Mouse (Mus musculus) embryonic facial prominence, embryonic 12.5 days (tissue): Measurements from ENCODE around the gene Nxf2. TPM values are rescaled to one million over a fixed set of nuclear protein-coding genes. Genes with fewer than 3 reads are reported as not detected.
"Not testable (repeated sequence)": the region's sequence is repeated elsewhere in the genome, so short reads cannot be mapped to it uniquely, and the experiment has no call there.

ENCODE experiments used
- ATAC-seq: fragments of 200-750 bp; cut with Nextera tagmentation; 2 replicates; pipeline ENCODE4 v1.8.0; 2017; ENCODE audit not compliant: insufficient number of reproducible peaks, insufficient read depth, low FRiP score, low TSS enrichment
- H3K27ac ChIP-seq: fragments of 300-500 bp; sonication (generic); 2 replicates; pipeline ENCODE4 v1.5.1; 2016; ENCODE audit warnings: mild to moderate bottlenecking
- H3K27me3 ChIP-seq: fragments of 300-500 bp; sonication (generic); 2 replicates; pipeline ENCODE4 v1.6.1; 2016; ENCODE audit warnings: mild to moderate bottlenecking, moderate library complexity
- H3K36me3 ChIP-seq: fragments of 300-500 bp; sonication (generic); 2 replicates; pipeline ENCODE4 v1.6.1; 2016; ENCODE audit warnings: mild to moderate bottlenecking
- H3K4me1 ChIP-seq: fragments of 300-500 bp; sonication (generic); 2 replicates; pipeline ENCODE4 v1.6.1; 2016
- H3K4me2 ChIP-seq: fragments of 300-500 bp; sonication (generic); replicated peaks from 2 replicates; pipeline ENCODE4 v1.6.1; 2016; ENCODE audit warnings: mild to moderate bottlenecking, moderate library complexity
- H3K4me3 ChIP-seq: fragments of 300-500 bp; sonication (generic); 2 replicates; pipeline ENCODE4 v1.5.1; 2016; ENCODE audit warnings: mild to moderate bottlenecking
- H3K9ac ChIP-seq: fragments of 300-500 bp; sonication (generic); 2 replicates; pipeline ENCODE4 v1.6.1; 2016; ENCODE audit warnings: mild to moderate bottlenecking, moderate library complexity
- H3K9me3 ChIP-seq: fragments of 300-500 bp; sonication (generic); 2 replicates; pipeline ENCODE4 v1.6.1; 2016; ENCODE audit warnings: mild to moderate bottlenecking, moderate library complexity
- WGBS: fragments of 180-500 bp; shearing (Covaris S2); methylation state at CpG from one replicate; pipeline ENCODE4 v1.1.7; 2016; 5-methylcytosine and 5-hydroxymethylcytosine counted together
- polyA plus RNA-seq: library from polyadenylated mRNA; unstranded; fragments of >200 nt; fragmentation: Nextera tagmentation; extraction: Ambion mirVana; gene quantifications from 2 replicates; pipeline ENCODE4 v1.2.1, GENCODE M21; 2016

The Nxf2 gene
- polyA plus RNA-seq, 1 experiment from 2014 or later = 1.7 TPM

DNA sequence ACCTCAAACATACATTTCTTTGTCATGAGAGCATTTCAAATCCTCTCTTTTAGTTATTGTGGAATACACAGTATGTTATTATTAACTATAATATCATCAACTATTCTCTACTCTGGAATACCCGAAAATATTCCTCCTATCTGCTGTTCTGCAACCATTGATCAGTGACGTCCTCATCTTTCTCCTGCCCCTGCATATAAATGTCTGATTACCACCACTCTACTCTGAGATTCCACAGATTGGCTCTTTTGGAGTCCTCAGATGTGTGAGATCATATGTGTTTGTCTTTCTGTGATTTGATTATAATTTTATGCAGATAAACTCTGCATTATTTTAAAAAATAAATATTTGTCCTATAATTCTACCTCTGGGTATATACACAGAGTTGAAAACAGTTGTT lies 48.8 kb downstream of the Nxf2 start:
- Histone ChIP-seq H3K36me3 (no peaks in the 10 kb centered on the region), H3K27ac (no peak overlapping the region), H3K27me3 (no peaks in the 10 kb centered on the region), H3K9me3 (no peaks in the 10 kb centered on the region), H3K4me1 (no peaks in the 10 kb centered on the region), H3K4me3 (no peak overlapping the region), H3K9ac (no peak overlapping the region), H3K4me2 (no peak overlapping the region)
- ATAC-seq = no peak
- WGBS = 76% methylated on average over 2 of the region's 2 CpGs

DNA sequence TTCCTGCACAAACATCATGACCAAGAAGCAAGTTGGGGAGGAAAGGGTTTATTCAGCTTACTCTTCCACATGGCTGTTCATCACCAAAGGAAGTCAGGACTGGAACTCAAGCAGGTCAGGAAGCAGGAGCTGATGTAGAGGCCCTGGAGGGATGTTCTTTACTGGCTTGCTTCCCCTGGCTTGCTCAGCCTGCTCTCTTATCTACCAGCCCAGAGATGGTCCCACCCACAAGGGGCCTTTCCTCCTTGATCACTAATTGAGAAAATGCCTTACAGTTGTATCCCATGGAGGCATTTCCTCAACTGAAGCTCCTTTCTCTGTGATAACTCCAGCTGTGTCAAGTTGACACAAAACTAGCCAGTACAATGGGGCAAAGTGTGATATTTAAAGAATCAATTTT lies 49.2 kb downstream of the Nxf2 start:
- not testable (repeated sequence) for H3K27ac ChIP-seq, ATAC-seq, H3K4me3 ChIP-seq, H3K27me3 ChIP-seq, H3K36me3 ChIP-seq, H3K9me3 ChIP-seq, H3K4me2 ChIP-seq, H3K4me1 ChIP-seq, H3K9ac ChIP-seq

DNA sequence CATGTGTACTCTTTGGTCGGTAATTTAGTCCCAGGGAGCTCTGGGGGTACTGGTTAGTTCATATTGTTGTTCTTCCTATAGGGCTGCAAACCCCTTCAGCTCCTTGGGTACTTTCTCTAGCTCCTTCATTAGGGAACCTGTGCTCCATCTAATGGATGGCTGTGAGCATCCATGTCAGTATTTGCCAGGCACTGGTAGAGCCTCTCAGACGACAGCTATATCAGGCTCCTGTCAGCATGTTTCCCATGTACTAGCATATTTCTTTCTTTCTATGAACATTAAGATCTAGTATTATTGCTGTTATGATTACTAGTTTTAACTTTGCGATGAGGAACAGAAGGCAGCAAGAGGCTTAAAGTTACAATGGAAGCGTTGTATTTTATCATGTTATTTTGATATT lies 49.7 kb downstream of the Nxf2 start:
- H3K9ac ChIP-seq = no peak overlapping the region
- H3K36me3 ChIP-seq = no peaks in the 10 kb centered on the region
- no peaks in the 10 kb centered on the region for H3K27me3 ChIP-seq
- no peaks in the 10 kb centered on the region for H3K4me1 ChIP-seq
- no peaks in the 10 kb centered on the region for H3K9me3 ChIP-seq
- 70% methylated on average over 4 of the region's 4 CpGs for WGBS
- H3K4me2 ChIP-seq = no peak overlapping the region
- H3K27ac ChIP-seq = no peak overlapping the region
- no peak overlapping the region for H3K4me3 ChIP-seq
- no peak for ATAC-seq

DNA sequence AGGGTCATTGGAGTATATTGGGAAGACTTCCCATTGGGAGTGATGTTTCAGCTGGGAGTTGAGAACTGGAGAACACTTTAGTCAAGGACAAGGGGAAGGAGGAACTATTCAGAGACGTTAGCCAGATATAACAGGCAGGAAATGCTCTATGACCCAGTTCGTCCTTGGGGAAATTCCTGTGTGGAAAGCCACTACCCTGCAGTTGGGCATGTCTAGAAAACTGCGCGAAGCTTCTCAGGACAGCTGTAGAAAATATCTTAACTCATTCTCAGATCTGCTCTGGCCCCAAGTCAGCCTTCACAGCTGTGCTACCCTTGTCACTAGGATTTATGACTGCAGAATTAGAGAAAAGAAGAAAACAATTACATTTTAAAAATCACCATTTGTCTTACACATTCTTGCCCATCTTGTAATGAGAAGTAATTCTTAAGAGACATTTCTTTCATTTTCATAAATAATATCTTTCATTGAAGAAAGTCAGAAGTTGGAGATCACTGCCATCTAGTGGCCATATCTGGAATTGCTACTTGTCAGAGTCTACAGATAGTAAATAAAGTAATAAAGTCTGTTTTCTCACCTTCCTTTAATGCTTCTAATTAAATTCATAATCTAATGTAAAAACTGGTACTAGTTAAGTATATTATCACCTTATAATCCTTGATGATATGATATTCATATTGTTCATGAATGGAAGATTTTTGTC lies 51.2 kb downstream of the Nxf2 start:
- H3K27me3 ChIP-seq = no peaks in the 10 kb centered on the region
- no peaks in the 10 kb centered on the region for H3K36me3 ChIP-seq
- no peak overlapping the region for H3K4me3 ChIP-seq
- no peaks in the 10 kb centered on the region for H3K4me1 ChIP-seq
- H3K9me3 ChIP-seq = no peaks in the 10 kb centered on the region
- no peak overlapping the region for H3K4me2 ChIP-seq
- H3K9ac ChIP-seq = no peak overlapping the region
- no peak overlapping the region for H3K27ac ChIP-seq
- WGBS = 27% methylated on average over 4 of the region's 4 CpGs
- ATAC-seq = no peak

DNA sequence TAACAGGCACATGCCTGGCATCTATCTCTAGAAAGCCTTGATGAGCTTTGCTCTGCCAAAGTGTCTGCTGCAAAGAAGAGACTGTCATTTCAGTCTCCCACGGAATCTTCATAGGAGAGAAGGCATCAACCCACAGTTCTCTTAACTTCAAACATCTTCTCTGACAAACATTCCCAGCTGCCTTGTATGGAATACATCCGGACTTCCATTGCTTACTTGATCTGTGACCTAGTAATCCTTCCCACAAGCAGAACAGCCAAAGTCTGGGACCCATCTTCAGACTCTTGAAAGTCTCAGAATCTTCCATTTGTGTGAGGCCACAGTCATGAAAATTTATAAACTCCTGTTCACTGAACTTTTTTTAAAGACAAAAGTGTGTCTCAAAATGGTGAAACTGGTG lies 51.7 kb downstream of the Nxf2 start:
- no peak overlapping the region for H3K4me3 ChIP-seq
- H3K4me2 ChIP-seq = no peak overlapping the region
- no peaks in the 10 kb centered on the region for H3K36me3 ChIP-seq
- no peak for ATAC-seq
- no peaks in the 10 kb centered on the region for H3K27me3 ChIP-seq
- no peak overlapping the region for H3K27ac ChIP-seq
- H3K4me1 ChIP-seq = no peaks in the 10 kb centered on the region
- 41% methylated on average over 2 of the region's 2 CpGs for WGBS
- no peak overlapping the region for H3K9ac ChIP-seq
- H3K9me3 ChIP-seq = no peaks in the 10 kb centered on the region

DNA sequence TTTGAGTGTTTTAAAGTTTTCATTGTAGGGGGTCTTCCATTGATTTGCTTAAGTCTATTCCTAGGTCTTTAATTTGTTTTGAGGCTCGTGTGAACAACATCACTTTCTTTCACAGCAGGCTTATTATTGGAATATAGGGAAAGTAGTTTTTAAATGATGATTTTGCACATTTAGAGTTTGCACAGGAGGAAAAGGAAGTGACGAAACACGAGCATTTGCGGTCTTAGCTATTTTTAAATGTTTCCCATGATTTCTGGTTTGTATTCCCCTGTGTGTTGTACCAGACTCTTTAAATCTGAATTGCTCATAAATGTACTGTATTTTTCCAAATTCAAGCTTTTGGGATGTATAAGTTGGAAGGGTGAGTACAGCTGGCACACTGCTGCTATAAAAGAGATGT lies 54.2 kb downstream of the Nxf2 start:
- no peaks in the 10 kb centered on the region for H3K27me3 ChIP-seq
- no peaks in the 10 kb centered on the region for H3K36me3 ChIP-seq
- no peak overlapping the region for H3K4me2 ChIP-seq
- no peak for ATAC-seq
- no peak overlapping the region for H3K9ac ChIP-seq
- whole genome bisulfite sequencing = 75% methylated on average over 4 of the region's 4 CpGs
- H3K4me3 ChIP-seq = no peak overlapping the region
- no peaks in the 10 kb centered on the region for H3K9me3 ChIP-seq
- H3K27ac ChIP-seq = no peak overlapping the region
- H3K4me1 ChIP-seq = no peaks in the 10 kb centered on the region

Other genes starting within 250 kb of the Nxf2 start
- 63.2 and 68.7 TPM in 2 replicates for gene Armcx1, start 246.8 kb downstream of the Nxf2 start, polyA plus RNA-seq
- 34.4 and 35.7 TPM in 2 replicates for gene Armcx6, start 213.3 kb downstream of the Nxf2 start, polyA plus RNA-seq
- 66.6 and 72.2 TPM in 2 replicates for gene Armcx3, start 208.2 kb downstream of the Nxf2 start, polyA plus RNA-seq
- gene Armcx2, start 155.5 kb downstream of the Nxf2 start, polyA plus RNA-seq = 89.9 and 95.3 TPM in 2 replicates
- 7.3 and 7.4 TPM in 2 replicates for gene Zmat1, start 44.5 kb upstream of the Nxf2 start, polyA plus RNA-seq
- not detected in 2 replicates for gene Gm15023, start 212.9 kb upstream of the Nxf2 start, polyA plus RNA-seq
- gene Tceal6, start 245.9 kb upstream of the Nxf2 start, polyA plus RNA-seq = 9.4 TPM in 2 replicates